Mouse (Mus musculus) cerebellum, adult 2 months (tissue): ENCODE measurements around the gene Mob3b. TPM values are rescaled to one million over a fixed set of nuclear protein-coding genes. Genes with fewer than 3 reads are reported as not detected.

ENCODE experiments used
- DNase-seq, 2 experiments: peaks; one replicate each; pipeline ENCODE4 v3.0.0; 2021
- H3K27ac ChIP-seq: fragments of 200-500 bp; 2 replicates; pipeline ENCODE4 v1.5.1; 2012; ENCODE audit warnings: low read length, control low read depth, inconsistent platforms; ENCODE audit not compliant: insufficient read depth
- H3K27me3 ChIP-seq: fragments of 200-500 bp; 2 replicates; pipeline ENCODE4 v1.6.1; 2012; ENCODE audit warnings: inconsistent platforms, mild to moderate bottlenecking, low read length, moderate library complexity; ENCODE audit not compliant: control insufficient read depth, insufficient read depth
- H3K4me1 ChIP-seq: fragments of 200-500 bp; 2 replicates; pipeline ENCODE4 v1.6.1; 2011; ENCODE audit warnings: low read length; ENCODE audit not compliant: control insufficient read depth, insufficient read depth
- H3K4me3 ChIP-seq: fragments of 200-500 bp; replicated peaks from 2 replicates; pipeline ENCODE3; 2011; ENCODE audit warnings: mild to moderate bottlenecking, low read depth, low read length, control low read depth; ENCODE audit not compliant: insufficient read depth
- CTCF ChIP-seq: fragments of 200-500 bp; IDR thresholded peaks from 2 replicates; pipeline ENCODE4 v1.5.1; 2011; ENCODE audit warnings: low read depth, mild to moderate bottlenecking, control low read depth, low read length, moderate library complexity, borderline replicate concordance; ENCODE audit not compliant: insufficient read depth
- POLR2A ChIP-seq: fragments of 200-500 bp; IDR thresholded peaks from 2 replicates; pipeline ENCODE4 v1.6.1; 2011; ENCODE audit warnings: low read length, control low read depth, borderline replicate concordance; ENCODE audit not compliant: insufficient read depth
- WGBS: fragments of 180-500 bp; shearing (Covaris S2); methylation state at CpG from one replicate; pipeline ENCODE4 v1.1.7; 2018; 5-methylcytosine and 5-hydroxymethylcytosine counted together
- polyA plus RNA-seq: library from polyadenylated mRNA; depleted of rRNA; stranded (reverse); fragments of >200 nt; gene quantifications from 2 replicates; pipeline ENCODE4 v1.2.3, GENCODE M21; 2012; rRNA removed

Gene Mob3b
- polyA plus RNA-seq, 1 experiment = 9.5 TPM

GRCm38 (mm10) chr4:34899322-34899721 is 258.0 kb downstream of the Mob3b start:
- 89% methylated on average over 1 of the region's 1 CpGs for WGBS
- no peaks in the 10 kb centered on the region for H3K4me1 ChIP-seq
- H3K27ac ChIP-seq = no peak overlapping the region
- no peaks in the 10 kb centered on the region for H3K27me3 ChIP-seq
- DNase-seq = no peak
- TF ChIP-seq CTCF (no peak), POLR2A (no peak)
- no peak overlapping the region for H3K4me3 ChIP-seq

Other genes with a start within 250 kb of the Mob3b start
- gene Ifnk, start 5.4 kb downstream of the Mob3b start, polyA plus RNA-seq = not detected in 2 replicates
- 34.7 and 35.8 TPM in 2 replicates for gene C9orf72, start 68.7 kb upstream of the Mob3b start, polyA plus RNA-seq